Mouse (Mus musculus): ENCODE data around the gene Rpap2. TPM values are rescaled to one million over a fixed set of nuclear protein-coding genes. Genes with fewer than 3 reads are reported as not detected.

Rpap2 gene
- polyA plus RNA-seq (2014; fragmentation: Nextera tagmentation; extraction: Ambion mirVana): 20.3 and 23.9 TPM in 2 replicates

GRCm38 (mm10) chr5:107597301-107598077 is at the start of gene Rpap2, which contains the start of gene Glmn:
Gene Rpap2 (plus strand): TSS chr5:107597373.
Gene Glmn (minus strand): TSS chr5:107597888.
- DNase-seq (ENCODE audit: low spot score): peak; percentile 91
- under 1% methylated on average over 47 of the region's 64 CpGs for WGBS

GRCm38 (mm10) chr5:107547955-107548354 is 49.2 kb upstream of the Rpap2 start:
- WGBS: 89% methylated on average over 3 of the region's 3 CpGs
- no peaks in the 10 kb centered on the region for H3K4me1 ChIP-seq (ENCODE audit: control insufficient read depth, insufficient read depth, low read length)
- ATAC-seq (ENCODE audit: insufficient number of reproducible peaks, low FRiP score, low TSS enrichment, low read depth) (no peak), DNase-seq (ENCODE audit: low spot score) (no peak)
- no peak overlapping the region for H3K27ac ChIP-seq (replicated peaks; ENCODE audit: low read depth, low read length)
- no peaks in the 10 kb centered on the region for H3K9me3 ChIP-seq (ENCODE audit: control insufficient read depth, low read length)
- no peaks in the 10 kb centered on the region for H3K27me3 ChIP-seq (ENCODE audit: control insufficient read depth, insufficient read depth, low read length)
- no peak overlapping the region for H3K4me3 ChIP-seq (ENCODE audit: low read depth, low read length)
- peaks cover 4% of the 10 kb centered on the region; the same call in 1 of the 2 replicates for H3K36me3 ChIP-seq (ENCODE audit: control insufficient read depth, insufficient read depth, low read length)
- no peak overlapping the region for H3K4me2 ChIP-seq (ENCODE audit: low read depth, severe bottlenecking)
- H3K9ac ChIP-seq (ENCODE audit: low read length): no peak overlapping the region

More at GRCm38 (mm10) chr5:107597301-107598077, at the start of gene Rpap2, which contains the start of gene Glmn:
- Histone ChIP-seq H3K9ac (ENCODE audit: low read length) (peak within 1 kb of the TSS; percentile 87), H3K36me3 (ENCODE audit: control insufficient read depth, insufficient read depth, low read length) (no peaks in the 10 kb centered on the region), H3K4me1 (ENCODE audit: control insufficient read depth, insufficient read depth, low read length) (no peaks in the 10 kb centered on the region), H3K9me3 (ENCODE audit: control insufficient read depth, low read length) (no peaks in the 10 kb centered on the region), H3K4me2 (ENCODE audit: low read depth, severe bottlenecking) (peak within 1 kb of the TSS; percentile 72), H3K27me3 (ENCODE audit: control insufficient read depth, insufficient read depth, low read length) (no peaks in the 10 kb centered on the region), H3K4me3 (ENCODE audit: low read depth, low read length) (peak within 1 kb of the TSS; percentile 67), H3K27ac (replicated peaks; ENCODE audit: low read depth, low read length) (peak within 1 kb of the TSS; percentile 65; the same call in 1 of the 2 replicates)
- peak; percentile 96 for ATAC-seq (ENCODE audit: insufficient number of reproducible peaks, low FRiP score, low TSS enrichment, low read depth)

DNA sequence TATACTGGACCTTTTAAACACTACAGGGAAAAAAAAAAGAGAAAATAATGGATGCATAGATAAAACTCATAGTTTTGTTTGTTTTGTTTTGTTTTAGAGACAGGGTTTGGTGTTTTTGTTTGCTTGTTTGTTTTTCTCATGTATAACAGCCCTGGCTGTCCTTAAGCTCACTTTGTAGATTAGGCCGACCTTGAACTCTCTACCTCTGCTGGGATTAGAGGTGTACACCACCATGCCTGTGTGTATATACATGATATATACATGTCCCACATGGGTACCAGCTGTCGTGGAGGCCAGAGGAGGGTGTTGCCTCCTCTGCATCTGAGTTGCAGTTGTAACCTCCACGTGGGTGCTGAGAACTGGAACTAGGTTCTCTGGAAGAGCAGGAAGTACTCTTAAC is 48.7 kb upstream of the Rpap2 start:
- H3K27ac ChIP-seq (replicated peaks; ENCODE audit: low read depth, low read length): no peak overlapping the region
- DNase-seq (ENCODE audit: low spot score): no peak
- WGBS: 87% methylated on average over 3 of the region's 3 CpGs
- H3K4me3 ChIP-seq (ENCODE audit: low read depth, low read length): no peak overlapping the region
- H3K9me3 ChIP-seq (ENCODE audit: control insufficient read depth, low read length): no peaks in the 10 kb centered on the region
- H3K4me1 ChIP-seq (ENCODE audit: control insufficient read depth, insufficient read depth, low read length): no peaks in the 10 kb centered on the region
- no peaks in the 10 kb centered on the region for H3K27me3 ChIP-seq (ENCODE audit: control insufficient read depth, insufficient read depth, low read length)
- H3K36me3 ChIP-seq (ENCODE audit: control insufficient read depth, insufficient read depth, low read length): peaks cover 4% of the 10 kb centered on the region; the same call in 1 of the 2 replicates
- H3K4me2 ChIP-seq (ENCODE audit: low read depth, severe bottlenecking): no peak overlapping the region
- H3K9ac ChIP-seq (ENCODE audit: low read length): no peak overlapping the region
- no peak for ATAC-seq (ENCODE audit: insufficient number of reproducible peaks, low FRiP score, low TSS enrichment, low read depth)

GRCm38 (mm10) chr5:107554336-107554735 is 42.8 kb upstream of the Rpap2 start:
- H3K36me3 ChIP-seq (ENCODE audit: control insufficient read depth, insufficient read depth, low read length): peaks cover 2% of the 10 kb centered on the region
- no peak overlapping the region for H3K4me3 ChIP-seq (ENCODE audit: low read depth, low read length)
- ATAC-seq (ENCODE audit: insufficient number of reproducible peaks, low FRiP score, low TSS enrichment, low read depth): no peak
- H3K9ac ChIP-seq (ENCODE audit: low read length): no peak overlapping the region
- no peaks in the 10 kb centered on the region for H3K27me3 ChIP-seq (ENCODE audit: control insufficient read depth, insufficient read depth, low read length)
- H3K4me2 ChIP-seq (ENCODE audit: low read depth, severe bottlenecking): no peak overlapping the region
- H3K4me1 ChIP-seq (ENCODE audit: control insufficient read depth, insufficient read depth, low read length): no peaks in the 10 kb centered on the region
- 46% methylated on average over 5 of the region's 5 CpGs for WGBS
- no peaks in the 10 kb centered on the region for H3K9me3 ChIP-seq (ENCODE audit: control insufficient read depth, low read length)
- no peak overlapping the region for H3K27ac ChIP-seq (replicated peaks; ENCODE audit: low read depth, low read length)
- no peak for DNase-seq (ENCODE audit: low spot score)

DNA sequence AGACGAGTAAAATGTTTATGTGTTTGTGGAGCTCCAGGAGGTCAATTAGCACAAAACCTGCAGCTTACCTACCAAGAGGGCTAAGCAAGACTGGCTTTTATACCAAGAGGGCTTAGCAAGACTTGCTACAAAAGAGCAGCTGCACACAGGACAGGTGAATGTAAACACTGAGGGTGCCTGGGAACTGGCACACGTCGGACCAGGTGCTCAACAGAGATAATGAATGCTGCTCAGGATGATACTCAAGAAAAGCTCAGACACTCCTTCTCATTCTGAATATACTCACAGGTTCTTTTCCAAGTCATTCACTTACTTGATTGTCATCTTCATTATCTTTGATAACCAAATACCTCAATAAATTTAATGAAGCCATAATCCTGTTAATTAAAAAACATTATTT is 40.2 kb upstream of the Rpap2 start:
- 79% methylated on average over 3 of the region's 3 CpGs for WGBS
- DNase-seq (ENCODE audit: low spot score) (no peak), ATAC-seq (ENCODE audit: insufficient number of reproducible peaks, low FRiP score, low TSS enrichment, low read depth) (no peak)
- Histone ChIP-seq H3K36me3 (ENCODE audit: control insufficient read depth, insufficient read depth, low read length) (no peaks in the 10 kb centered on the region; the same call in 1 of the 2 replicates), H3K27me3 (ENCODE audit: control insufficient read depth, insufficient read depth, low read length) (no peaks in the 10 kb centered on the region), H3K9me3 (ENCODE audit: control insufficient read depth, low read length) (no peaks in the 10 kb centered on the region), H3K4me2 (ENCODE audit: low read depth, severe bottlenecking) (no peak overlapping the region), H3K27ac (replicated peaks; ENCODE audit: low read depth, low read length) (no peak overlapping the region), H3K9ac (ENCODE audit: low read length) (no peak overlapping the region), H3K4me3 (ENCODE audit: low read depth, low read length) (no peak overlapping the region), H3K4me1 (ENCODE audit: control insufficient read depth, insufficient read depth, low read length) (no peaks in the 10 kb centered on the region)

DNA sequence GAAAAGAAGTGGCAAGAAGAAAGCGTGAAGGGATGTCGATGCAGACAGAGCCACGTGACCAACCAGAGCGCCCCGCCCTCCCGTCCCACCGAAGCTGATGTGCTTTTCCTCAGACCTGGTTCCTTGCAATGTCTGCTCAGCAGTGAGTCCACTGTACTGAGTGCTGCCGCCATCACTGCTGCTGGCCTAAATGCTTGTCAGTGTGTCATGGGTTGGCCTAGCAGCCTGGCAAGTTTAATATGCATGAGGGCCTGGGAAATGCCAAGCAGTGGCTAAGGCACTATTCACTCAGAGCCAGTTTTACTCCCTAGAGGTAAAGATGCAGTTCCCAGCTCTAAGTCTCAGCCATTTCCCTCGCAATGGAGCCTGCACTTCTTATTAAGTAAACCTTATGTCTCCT is 28.0 kb upstream of the Rpap2 start:
- H3K27me3 ChIP-seq (ENCODE audit: control insufficient read depth, insufficient read depth, low read length): no peaks in the 10 kb centered on the region
- 98% methylated on average over 9 of the region's 9 CpGs for WGBS
- no peak overlapping the region for H3K27ac ChIP-seq (replicated peaks; ENCODE audit: low read depth, low read length)
- H3K4me1 ChIP-seq (ENCODE audit: control insufficient read depth, insufficient read depth, low read length): no peaks in the 10 kb centered on the region
- H3K36me3 ChIP-seq (ENCODE audit: control insufficient read depth, insufficient read depth, low read length): peaks cover 4% of the 10 kb centered on the region; the same call in 1 of the 2 replicates
- no peak overlapping the region for H3K9ac ChIP-seq (ENCODE audit: low read length)
- no peak overlapping the region for H3K4me3 ChIP-seq (ENCODE audit: low read depth, low read length)
- no peaks in the 10 kb centered on the region for H3K9me3 ChIP-seq (ENCODE audit: control insufficient read depth, low read length)
- ATAC-seq (ENCODE audit: insufficient number of reproducible peaks, low FRiP score, low TSS enrichment, low read depth): no peak
- H3K4me2 ChIP-seq (ENCODE audit: low read depth, severe bottlenecking): no peak overlapping the region
- no peak for DNase-seq (ENCODE audit: low spot score)

- no peaks in the 10 kb centered on the region for H3K27me3 ChIP-seq (ENCODE audit: control insufficient read depth, insufficient read depth, low read length)
- no peak overlapping the region for H3K27ac ChIP-seq (replicated peaks; ENCODE audit: low read depth, low read length)
- no peaks in the 10 kb centered on the region for H3K4me1 ChIP-seq (ENCODE audit: control insufficient read depth, insufficient read depth, low read length)
- 24% methylated on average over 4 of the region's 4 CpGs for WGBS
- H3K4me3 ChIP-seq (ENCODE audit: low read depth, low read length): peak overlapping the region; percentile 67
- H3K9me3 ChIP-seq (ENCODE audit: control insufficient read depth, low read length): no peaks in the 10 kb centered on the region
- 0 out of 2 replicates have a peak, but pooled peaks cover 2% of the 10 kb centered on the region for H3K36me3 ChIP-seq (ENCODE audit: control insufficient read depth, insufficient read depth, low read length)
- ATAC-seq (ENCODE audit: insufficient number of reproducible peaks, low FRiP score, low TSS enrichment, low read depth) (no peak), DNase-seq (ENCODE audit: low spot score) (no peak)
- H3K4me2 ChIP-seq (ENCODE audit: low read depth, severe bottlenecking): peak overlapping the region; percentile 72
- H3K9ac ChIP-seq (ENCODE audit: low read length): no peak overlapping the region
Measured at GRCm38 (mm10) chr5:107598380-107598779, 1.2 kb downstream of the Rpap2 start.

GRCm38 (mm10) chr5:107611224-107611623 is 14.1 kb downstream of the Rpap2 start:
- Histone ChIP-seq H3K4me1 (ENCODE audit: control insufficient read depth, insufficient read depth, low read length) (no peaks in the 10 kb centered on the region), H3K9me3 (ENCODE audit: control insufficient read depth, low read length) (no peaks in the 10 kb centered on the region), H3K27me3 (ENCODE audit: control insufficient read depth, insufficient read depth, low read length) (no peaks in the 10 kb centered on the region), H3K4me3 (ENCODE audit: low read depth, low read length) (no peak overlapping the region), H3K27ac (replicated peaks; ENCODE audit: low read depth, low read length) (no peak overlapping the region), H3K9ac (ENCODE audit: low read length) (no peak overlapping the region), H3K36me3 (ENCODE audit: control insufficient read depth, insufficient read depth, low read length) (no peaks in the 10 kb centered on the region), H3K4me2 (ENCODE audit: low read depth, severe bottlenecking) (no peak overlapping the region)
- DNase-seq (ENCODE audit: low spot score): peak; percentile 69
- WGBS: 5% methylated on average over 2 of the region's 2 CpGs
- ATAC-seq (ENCODE audit: insufficient number of reproducible peaks, low FRiP score, low TSS enrichment, low read depth): no peak

Data from limb, embryonic 11.5 days (tissue).